Mouse (Mus musculus): ENCODE results near the gene Selplg. TPM values are rescaled to one million over a fixed set of nuclear protein-coding genes. Genes with fewer than 3 reads are reported as not detected.

The Selplg gene
- polyA plus RNA-seq, 1 experiment from 2014 or later: 18.9 TPM

DNA sequence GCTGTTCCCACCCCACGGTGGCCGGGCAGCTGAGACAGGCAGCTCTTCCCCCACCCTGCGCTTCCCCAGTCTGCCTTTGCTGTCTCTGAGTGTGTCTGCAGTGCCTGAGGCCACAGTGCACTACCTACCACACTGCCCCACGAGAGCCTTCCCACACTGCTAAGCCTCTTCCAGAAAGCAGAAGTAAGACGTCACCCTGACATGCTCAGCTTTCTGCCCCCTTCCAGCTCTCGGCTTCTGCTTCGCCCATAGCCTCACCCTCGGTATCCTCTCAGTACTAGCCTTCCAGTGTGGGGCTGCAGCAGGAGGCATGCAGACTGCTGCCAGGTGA is 55.6 kb downstream of the Selplg start:
- TF ChIP-seq EP300 (IDR thresholded peaks at IDR 0.05; ENCODE audit: low read depth) (no peak), CTCF (IDR thresholded peaks at IDR 0.05; ENCODE audit: low read depth) (no peak)
- H3K27me3 ChIP-seq (ENCODE audit: insufficient read depth, low read length): no peaks in the 10 kb centered on the region
- no peaks in the 10 kb centered on the region for H3K9me3 ChIP-seq (ENCODE audit: low read length)
- peak; percentile 53 for DNase-seq
- H3K4me3 ChIP-seq (ENCODE audit: low read depth, low read length): no peak overlapping the region
- no peak overlapping the region for H3K4me2 ChIP-seq (ENCODE audit: low read depth, low read length)
- H3K4me1 ChIP-seq (ENCODE audit: insufficient read depth): peaks cover 17% of the 10 kb centered on the region
- H3K9ac ChIP-seq (replicated peaks): no peak overlapping the region
- H3K27ac ChIP-seq (ENCODE audit: low read depth): peak overlapping the region; percentile 71
- 47% methylated on average over 8 of the region's 8 CpGs for WGBS (ENCODE audit: insufficient replicate concordance)
- ATAC-seq: peak; percentile 6; the same call in 1 of the 2 replicates
- H3K36me3 ChIP-seq (replicated peaks; ENCODE audit: insufficient read depth, low read length): peaks cover 35% of the 10 kb centered on the region

DNA sequence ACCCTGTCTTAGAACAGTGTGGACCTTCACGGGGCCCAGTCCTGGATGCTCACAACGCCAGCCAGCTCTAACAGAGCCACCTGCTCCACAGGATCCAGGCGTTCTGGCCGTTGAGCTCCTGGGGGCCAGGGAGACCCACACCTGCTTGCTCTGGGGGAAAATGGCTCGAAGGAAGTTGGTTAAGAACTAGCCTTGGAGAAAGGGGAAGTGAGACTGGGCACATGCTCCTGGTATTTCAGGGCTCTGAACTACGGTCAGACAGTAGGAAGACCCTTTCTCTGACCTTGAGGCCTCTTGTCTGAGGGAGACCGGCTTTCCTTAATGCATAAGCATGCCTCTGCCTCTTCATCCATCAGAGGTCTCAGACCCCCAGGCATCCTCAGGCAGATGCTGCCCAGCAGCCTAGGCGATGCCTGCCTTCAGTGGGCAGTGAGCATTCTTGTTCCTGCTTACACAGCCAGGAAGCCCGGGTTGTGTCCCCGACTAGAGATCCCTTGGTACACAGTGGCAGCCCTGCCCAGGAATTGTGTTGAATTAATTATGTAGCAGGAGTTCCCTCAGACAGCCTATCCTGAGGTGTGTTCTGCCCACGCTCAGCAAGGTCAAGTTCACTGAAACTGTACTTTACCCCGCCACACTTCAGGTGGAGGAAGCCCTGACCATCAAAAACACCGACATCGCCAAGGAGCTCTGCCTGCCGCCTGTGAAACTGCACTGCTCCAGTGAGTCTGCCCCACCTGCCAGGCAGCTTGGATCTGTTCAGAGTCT is 56.1 kb downstream of the Selplg start:
- WGBS (ENCODE audit: insufficient replicate concordance): 59% methylated on average over 15 of the region's 15 CpGs
- TF ChIP-seq CTCF (IDR thresholded peaks at IDR 0.05; ENCODE audit: low read depth) (no peak), EP300 (IDR thresholded peaks at IDR 0.05; ENCODE audit: low read depth) (no peak)
- Histone ChIP-seq H3K9ac (replicated peaks) (peak overlapping the region; percentile 16; the same call in 1 of the 2 replicates), H3K4me3 (ENCODE audit: low read depth, low read length) (no peak overlapping the region), H3K27me3 (ENCODE audit: insufficient read depth, low read length) (no peaks in the 10 kb centered on the region), H3K4me1 (ENCODE audit: insufficient read depth) (peaks cover 18% of the 10 kb centered on the region), H3K36me3 (replicated peaks; ENCODE audit: insufficient read depth, low read length) (peaks cover 35% of the 10 kb centered on the region), H3K27ac (ENCODE audit: low read depth) (peak overlapping the region; percentile 71), H3K4me2 (ENCODE audit: low read depth, low read length) (no peak overlapping the region), H3K9me3 (ENCODE audit: low read length) (no peaks in the 10 kb centered on the region)
- no peak for ATAC-seq
- no peak for DNase-seq

DNA sequence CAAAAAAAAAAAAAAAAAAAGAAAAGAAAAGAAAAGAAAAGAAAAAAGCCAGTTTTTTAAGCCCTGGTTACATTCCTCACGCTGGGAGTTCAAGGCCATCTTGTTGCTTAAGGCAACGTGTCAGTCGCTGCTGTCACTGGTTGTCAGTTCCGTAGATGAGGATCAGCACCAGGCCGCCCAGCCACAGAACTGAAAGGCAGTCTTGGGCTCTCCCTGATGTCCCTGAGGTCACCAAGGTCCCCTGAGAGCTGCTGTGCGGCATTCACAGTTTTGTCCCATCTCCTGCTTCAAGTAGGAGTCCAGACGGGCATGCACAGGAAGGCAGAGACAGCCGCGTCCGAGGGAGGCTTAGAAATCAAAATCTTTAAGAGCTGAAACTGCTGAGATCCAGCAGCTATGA is 56.9 kb downstream of the Selplg start:
- Histone ChIP-seq H3K4me2 (ENCODE audit: low read depth, low read length) (no peak overlapping the region), H3K4me1 (ENCODE audit: insufficient read depth) (peaks cover 22% of the 10 kb centered on the region), H3K4me3 (ENCODE audit: low read depth, low read length) (no peak overlapping the region), H3K27me3 (ENCODE audit: insufficient read depth, low read length) (no peaks in the 10 kb centered on the region), H3K9me3 (ENCODE audit: low read length) (no peaks in the 10 kb centered on the region), H3K9ac (replicated peaks) (peak overlapping the region; percentile 16; the same call in 1 of the 2 replicates), H3K27ac (ENCODE audit: low read depth) (peak overlapping the region; percentile 71), H3K36me3 (replicated peaks; ENCODE audit: insufficient read depth, low read length) (peaks cover 35% of the 10 kb centered on the region)
- TF ChIP-seq CTCF (IDR thresholded peaks at IDR 0.05; ENCODE audit: low read depth) (no peak), EP300 (IDR thresholded peaks at IDR 0.05; ENCODE audit: low read depth) (no peak)
- WGBS (ENCODE audit: insufficient replicate concordance): 77% methylated on average over 10 of the region's 10 CpGs
- DNase-seq (no peak), ATAC-seq (no peak)

DNA sequence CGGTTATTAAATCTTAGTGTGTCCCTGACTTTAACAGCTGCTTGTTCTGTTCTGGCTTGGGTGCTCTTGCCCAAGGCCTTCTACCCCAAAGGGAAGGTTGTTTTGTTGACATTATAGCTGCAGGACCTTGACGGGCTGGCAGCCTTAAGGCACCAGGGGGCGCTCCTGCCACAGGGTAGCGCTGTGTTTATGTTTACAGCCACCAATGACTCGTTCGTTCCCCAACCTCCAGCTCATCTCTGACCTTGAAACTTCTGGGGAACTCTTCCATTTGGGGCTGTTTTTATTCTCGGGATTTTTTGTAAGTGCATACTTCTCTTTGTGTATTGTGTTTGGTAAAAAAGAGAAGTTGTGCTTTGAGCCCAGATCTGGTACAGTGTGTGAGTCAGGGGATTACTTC is 58.8 kb downstream of the Selplg start:
- peak overlapping the region; percentile 76 for H3K27ac ChIP-seq (ENCODE audit: low read depth)
- WGBS (ENCODE audit: insufficient replicate concordance): 0% methylated on average over 7 of the region's 7 CpGs

GRCm38 (mm10) chr5:113772905-113773519 is 59.4 kb downstream of the Selplg start:
- Histone ChIP-seq H3K27ac (ENCODE audit: low read depth) (peak overlapping the region; percentile 76), H3K9ac (replicated peaks) (peak overlapping the region; percentile 85), H3K9me3 (ENCODE audit: low read length) (no peaks in the 10 kb centered on the region), H3K4me1 (ENCODE audit: insufficient read depth) (peaks cover 29% of the 10 kb centered on the region), H3K27me3 (ENCODE audit: insufficient read depth, low read length) (no peaks in the 10 kb centered on the region), H3K36me3 (replicated peaks; ENCODE audit: insufficient read depth, low read length) (peaks cover 34% of the 10 kb centered on the region), H3K4me3 (ENCODE audit: low read depth, low read length) (peak overlapping the region; percentile 88), H3K4me2 (ENCODE audit: low read depth, low read length) (peak overlapping the region; percentile 97)
- ATAC-seq (peak; percentile 14), DNase-seq (no peak)
- TF ChIP-seq EP300 (IDR thresholded peaks at IDR 0.05; ENCODE audit: low read depth) (no peak), CTCF (IDR thresholded peaks at IDR 0.05; ENCODE audit: low read depth) (no peak)
- 2% methylated on average over 29 of the region's 38 CpGs for WGBS (ENCODE audit: insufficient replicate concordance)

More for the DNA sequence above, 58.8 kb downstream of the Selplg start:
- TF ChIP-seq EP300 (IDR thresholded peaks at IDR 0.05; ENCODE audit: low read depth): no peak
- peak; percentile 99 for TF ChIP-seq CTCF (IDR thresholded peaks at IDR 0.05; ENCODE audit: low read depth)
- peaks cover 37% of the 10 kb centered on the region for H3K36me3 ChIP-seq (replicated peaks; ENCODE audit: insufficient read depth, low read length)
- no peaks in the 10 kb centered on the region for H3K27me3 ChIP-seq (ENCODE audit: insufficient read depth, low read length)
- peaks cover 29% of the 10 kb centered on the region for H3K4me1 ChIP-seq (ENCODE audit: insufficient read depth)
- H3K4me2 ChIP-seq (ENCODE audit: low read depth, low read length): peak overlapping the region; percentile 97
- no peaks in the 10 kb centered on the region for H3K9me3 ChIP-seq (ENCODE audit: low read length)
- peak; percentile 37 for ATAC-seq
- H3K9ac ChIP-seq (replicated peaks): peak overlapping the region; percentile 85
- peak; percentile 94 for DNase-seq
- peak overlapping the region; percentile 88 for H3K4me3 ChIP-seq (ENCODE audit: low read depth, low read length)

- peak within 1 kb of the TSS; percentile 92 for H3K27ac ChIP-seq (ENCODE audit: low read depth)
- TF ChIP-seq CTCF (IDR thresholded peaks at IDR 0.05; ENCODE audit: low read depth): no peak
- no peak for TF ChIP-seq EP300 (IDR thresholded peaks at IDR 0.05; ENCODE audit: low read depth)
- H3K36me3 ChIP-seq (replicated peaks; ENCODE audit: insufficient read depth, low read length): peaks cover 31% of the 10 kb centered on the region
- no peaks in the 10 kb centered on the region for H3K9me3 ChIP-seq (ENCODE audit: low read length)
- H3K4me2 ChIP-seq (ENCODE audit: low read depth, low read length): peak within 1 kb of the TSS; percentile 97
- H3K4me1 ChIP-seq (ENCODE audit: insufficient read depth): peaks cover 29% of the 10 kb centered on the region
- WGBS (ENCODE audit: insufficient replicate concordance): under 1% methylated on average over 43 of the region's 49 CpGs
- H3K27me3 ChIP-seq (ENCODE audit: insufficient read depth, low read length): no peaks in the 10 kb centered on the region
- H3K4me3 ChIP-seq (ENCODE audit: low read depth, low read length): peak within 1 kb of the TSS; percentile 88
- peak within 1 kb of the TSS; percentile 93 for H3K9ac ChIP-seq (replicated peaks)
- DNase-seq (peak; percentile 96), ATAC-seq (peak; percentile 82)
Observed at GRCm38 (mm10) chr5:113772450-113772895, 60.0 kb downstream of the Selplg start, which contains the start of the genes Sart3 and Iscu. Gene Sart3, minus strand, starts transcription at chr5:113772510. Gene Iscu, plus strand, starts transcription at chr5:113772748.

Measured in liver, postnatal 0 days (tissue).